Mouse (Mus musculus) embryonic fibroblast, embryonic 13.5 days (primary cell): ENCODE results near the gene Il1rl2. TPM values are rescaled to one million over a fixed set of nuclear protein-coding genes. Genes with fewer than 3 reads are reported as not detected.
"Not testable (repeated sequence)": the region's sequence is repeated elsewhere in the genome, so short reads cannot be mapped to it uniquely, and the experiment has no call there.

Experiments
- H3K27ac ChIP-seq: 2 replicates; pipeline ENCODE4 v1.5.1; 2012; ENCODE audit warnings: low read length, control low read depth, inconsistent platforms; ENCODE audit not compliant: insufficient read depth
- H3K4me1 ChIP-seq: 2 replicates; pipeline ENCODE4 v1.6.1; 2011; ENCODE audit warnings: low read length; ENCODE audit not compliant: control insufficient read depth, insufficient read depth
- H3K4me3 ChIP-seq: 2 replicates; pipeline ENCODE4 v1.5.1; 2011; ENCODE audit warnings: mild to moderate bottlenecking, control low read depth, low read length; ENCODE audit not compliant: insufficient read depth
- CTCF ChIP-seq: IDR thresholded peaks from 2 replicates; pipeline ENCODE4 v1.5.1; 2011; ENCODE audit warnings: mild to moderate bottlenecking, control low read depth, low read length, moderate library complexity, borderline replicate concordance; ENCODE audit not compliant: insufficient read depth
- POLR2A ChIP-seq: IDR thresholded peaks from 2 replicates; pipeline ENCODE4 v1.6.1; 2011; ENCODE audit warnings: low read depth, mild to moderate bottlenecking, control low read depth, low read length, moderate library complexity
- polyA plus RNA-seq: library from polyadenylated mRNA; stranded (reverse); fragments of >200 nt; gene quantifications from 2 replicates; pipeline ENCODE4 v1.2.4, GENCODE M21; 2011; ENCODE audit warnings: low read depth; ENCODE audit not compliant: missing spikeins, insufficient read length

Il1rl2 gene
- polyA plus RNA-seq, 1 experiment, result 48.1 TPM

DNA sequence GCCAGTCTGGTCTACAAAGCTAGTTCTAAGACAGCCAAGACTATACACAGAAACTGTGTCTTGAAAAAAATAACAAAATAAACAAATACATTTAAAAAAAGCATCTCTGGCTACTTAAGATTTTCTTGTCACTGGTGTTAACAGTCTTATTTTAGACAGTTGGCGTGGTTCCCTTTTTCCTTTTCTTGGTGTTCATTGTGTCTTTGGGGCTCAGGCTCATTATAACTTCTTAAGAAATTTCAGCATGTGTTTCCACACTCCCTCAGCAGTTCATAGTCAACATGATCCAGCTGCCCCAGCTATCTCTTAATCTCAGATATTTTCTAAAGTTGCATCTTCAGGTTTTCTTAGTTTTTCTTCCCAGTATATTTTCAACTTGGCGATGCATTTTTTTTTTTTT is 32.2 kb upstream of the Il1rl2 start:
- H3K27ac ChIP-seq, result no peak overlapping the region
- TF ChIP-seq POLR2A (no peak), CTCF (no peak)
- H3K4me3 ChIP-seq, result no peak overlapping the region
- no peaks in the 10 kb centered on the region for H3K4me1 ChIP-seq

DNA sequence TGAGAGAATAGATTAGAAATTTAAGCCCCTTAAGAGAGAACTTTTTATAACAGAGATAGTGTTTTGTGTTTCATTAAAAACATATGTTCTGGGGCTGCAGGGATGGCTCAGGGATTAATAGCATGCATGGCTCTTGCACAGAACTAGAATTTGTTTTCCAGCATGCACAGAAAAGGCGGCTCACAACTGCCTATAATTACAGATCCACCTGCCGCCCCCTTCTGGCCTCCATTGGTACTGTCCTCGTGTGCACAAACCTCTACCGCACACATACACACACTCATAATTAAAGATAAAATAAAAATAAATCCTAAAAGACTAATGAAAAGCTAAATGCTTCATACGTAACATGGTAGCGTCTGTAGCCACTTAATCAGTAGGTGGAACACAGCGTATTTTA is 30.5 kb upstream of the Il1rl2 start:
- no peak for TF ChIP-seq CTCF
- no peak for TF ChIP-seq POLR2A
- no peaks in the 10 kb centered on the region for H3K4me1 ChIP-seq
- H3K4me3 ChIP-seq, result no peak overlapping the region
- H3K27ac ChIP-seq, result no peak overlapping the region

- no peak overlapping the region for H3K4me3 ChIP-seq
- H3K27ac ChIP-seq, result no peak overlapping the region
- no peaks in the 10 kb centered on the region for H3K4me1 ChIP-seq
- TF ChIP-seq POLR2A (no peak), CTCF (no peak)
Measured at GRCm38 (mm10) chr1:40294824-40295223, 29.6 kb upstream of the Il1rl2 start.

DNA sequence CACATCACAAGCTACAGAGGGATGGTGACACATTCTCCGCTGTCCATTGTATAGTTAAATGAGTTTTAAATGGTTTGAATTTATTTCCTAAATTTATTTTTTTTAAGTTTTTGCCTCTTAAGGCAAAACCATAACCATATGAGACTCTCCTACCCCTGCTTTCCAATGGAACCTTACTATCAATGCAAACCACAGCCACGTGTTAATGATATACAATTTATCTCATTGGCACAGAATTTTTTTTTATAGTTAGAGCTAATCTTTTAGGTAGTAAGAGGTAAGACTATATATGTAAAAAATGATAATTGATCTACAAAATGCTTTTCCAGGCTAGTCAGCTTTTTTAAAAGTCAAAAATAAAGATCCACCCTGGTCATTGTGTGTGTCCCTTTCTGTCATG is 26.4 kb upstream of the Il1rl2 start:
- no peak overlapping the region for H3K27ac ChIP-seq
- no peak overlapping the region for H3K4me3 ChIP-seq
- H3K4me1 ChIP-seq, result no peaks in the 10 kb centered on the region
- TF ChIP-seq CTCF (no peak), POLR2A (no peak)

DNA sequence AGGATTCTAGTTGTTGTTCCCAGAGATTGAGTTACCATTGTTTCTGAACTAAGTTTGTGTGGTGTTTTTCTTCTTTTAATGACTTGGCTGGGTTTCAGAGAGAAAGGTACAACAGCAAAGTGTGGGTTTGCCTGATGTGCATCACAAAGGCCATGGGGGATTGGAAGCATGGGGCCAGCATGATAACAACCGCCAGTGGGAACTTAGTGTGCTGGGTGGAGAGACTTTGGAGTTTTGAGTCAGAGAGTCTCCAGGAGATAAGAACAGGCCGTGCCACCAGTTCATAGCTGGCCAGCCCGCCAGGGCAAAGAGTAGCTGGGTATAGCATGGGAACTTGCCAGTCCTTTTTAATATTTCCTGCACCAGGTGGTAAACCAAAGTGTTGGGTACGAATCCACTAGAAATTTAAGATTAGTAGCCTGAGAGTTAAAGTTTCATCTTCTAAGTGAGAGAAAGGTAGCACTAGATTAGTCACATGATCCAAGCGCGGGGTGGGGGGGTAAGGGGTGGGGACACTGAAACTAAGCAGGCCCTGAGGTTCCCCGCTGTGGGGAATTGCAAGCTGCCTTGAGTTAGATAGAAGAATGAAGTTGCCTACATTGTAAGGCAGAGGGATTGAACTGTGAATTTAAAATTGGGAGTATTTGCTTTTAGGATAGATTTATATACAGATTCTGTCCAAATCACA is 21.1 kb upstream of the Il1rl2 start:
- no peaks in the 10 kb centered on the region for H3K4me1 ChIP-seq
- TF ChIP-seq CTCF (no peak), POLR2A (no peak)
- H3K4me3 ChIP-seq, result no peak overlapping the region
- no peak overlapping the region for H3K27ac ChIP-seq

DNA sequence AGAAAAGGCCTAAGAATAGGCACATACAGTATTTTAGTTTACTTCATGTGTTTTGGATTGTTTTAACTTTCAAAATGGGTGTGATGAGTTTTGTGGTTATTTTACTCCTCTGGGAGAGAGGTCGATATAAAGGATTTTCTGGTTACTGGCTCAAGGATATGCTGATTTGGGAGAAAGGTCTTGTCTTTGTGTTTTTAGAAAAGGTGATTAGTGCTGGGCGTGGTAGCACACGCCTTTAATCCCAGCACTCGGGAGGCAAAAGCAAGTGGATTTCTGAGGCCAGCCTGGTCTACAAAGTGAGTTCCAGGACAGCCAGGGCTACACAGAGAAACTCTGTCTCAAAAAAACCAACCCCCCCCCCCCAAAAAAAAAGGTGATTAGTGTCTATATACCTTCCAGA is 20.1 kb upstream of the Il1rl2 start:
- not testable (repeated sequence) for H3K27ac ChIP-seq, H3K4me1 ChIP-seq, H3K4me3 ChIP-seq

GRCm38 (mm10) chr1:40306111-40306510 is 18.3 kb upstream of the Il1rl2 start:
- H3K27ac ChIP-seq, result no peak overlapping the region
- no peak overlapping the region for H3K4me3 ChIP-seq
- no peak for TF ChIP-seq POLR2A
- TF ChIP-seq CTCF, result no peak
- H3K4me1 ChIP-seq, result no peaks in the 10 kb centered on the region

DNA sequence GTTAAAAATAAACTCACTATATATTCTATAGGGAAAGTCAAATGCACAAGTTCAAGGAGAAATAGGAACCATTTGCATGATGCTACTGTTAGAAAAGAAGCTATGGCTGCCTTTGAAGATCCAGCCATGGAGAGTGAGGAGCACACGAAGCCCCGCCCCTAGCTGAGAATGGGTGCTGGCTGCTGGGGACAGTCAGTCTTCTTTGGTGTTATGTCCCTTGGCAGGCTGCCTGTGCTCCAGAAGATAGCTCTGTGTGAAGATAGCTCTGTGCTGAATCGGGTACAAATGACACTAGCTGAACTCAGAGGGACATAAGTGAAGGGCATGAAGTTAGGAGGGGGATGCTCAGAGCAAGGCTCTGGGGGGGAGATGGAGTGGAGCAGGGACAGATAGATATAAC is 13.3 kb upstream of the Il1rl2 start:
- Histone ChIP-seq H3K4me1 (no peaks in the 10 kb centered on the region), H3K27ac (no peak overlapping the region), H3K4me3 (no peak overlapping the region)
- no peak for TF ChIP-seq CTCF

DNA sequence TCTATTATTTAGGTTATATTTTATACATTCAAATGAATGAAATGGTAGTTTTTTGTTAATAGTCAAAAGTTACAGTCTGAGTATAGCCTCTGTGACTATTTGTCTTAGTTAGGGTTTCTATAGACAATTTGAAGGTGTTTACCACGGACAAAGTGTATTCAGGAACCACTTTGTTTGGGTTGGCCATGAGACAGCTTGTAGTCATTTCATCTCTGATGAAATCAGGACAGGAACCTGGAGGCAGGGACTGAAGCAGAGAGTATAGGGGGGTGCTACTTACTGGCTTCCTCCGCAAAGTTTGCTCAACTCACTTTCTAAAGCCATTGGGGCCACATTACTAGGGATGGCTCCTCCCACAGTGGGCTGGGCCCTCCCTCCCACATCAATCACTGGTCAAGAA is 12.8 kb upstream of the Il1rl2 start:
- H3K4me1 ChIP-seq, result no peaks in the 10 kb centered on the region
- no peak overlapping the region for H3K4me3 ChIP-seq
- TF ChIP-seq POLR2A (no peak), CTCF (no peak)
- H3K27ac ChIP-seq, result no peak overlapping the region

DNA sequence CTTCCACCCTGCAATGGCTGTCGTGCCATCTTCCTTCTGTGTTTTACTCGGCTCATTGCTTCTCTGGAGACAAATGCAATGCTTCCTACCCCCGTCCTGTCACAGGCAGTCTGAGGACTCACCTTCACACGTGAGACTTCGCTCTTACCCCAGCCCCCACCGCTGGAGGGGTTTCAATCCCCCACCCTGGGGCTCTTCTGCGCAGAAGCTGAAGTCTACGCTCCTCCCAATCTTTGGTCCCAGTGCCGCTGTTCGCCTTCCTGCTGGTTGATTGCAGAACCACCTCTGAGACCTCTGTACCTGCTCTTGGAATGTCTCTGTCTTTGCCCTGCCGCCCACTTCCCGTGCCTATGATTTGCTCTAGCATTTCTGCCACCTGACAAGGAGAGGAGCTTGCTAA is 10.4 kb upstream of the Il1rl2 start:
- Histone ChIP-seq H3K4me3 (no peak overlapping the region), H3K27ac (no peak overlapping the region), H3K4me1 (no peaks in the 10 kb centered on the region)
- no peak for TF ChIP-seq CTCF
- TF ChIP-seq POLR2A, result no peak

DNA sequence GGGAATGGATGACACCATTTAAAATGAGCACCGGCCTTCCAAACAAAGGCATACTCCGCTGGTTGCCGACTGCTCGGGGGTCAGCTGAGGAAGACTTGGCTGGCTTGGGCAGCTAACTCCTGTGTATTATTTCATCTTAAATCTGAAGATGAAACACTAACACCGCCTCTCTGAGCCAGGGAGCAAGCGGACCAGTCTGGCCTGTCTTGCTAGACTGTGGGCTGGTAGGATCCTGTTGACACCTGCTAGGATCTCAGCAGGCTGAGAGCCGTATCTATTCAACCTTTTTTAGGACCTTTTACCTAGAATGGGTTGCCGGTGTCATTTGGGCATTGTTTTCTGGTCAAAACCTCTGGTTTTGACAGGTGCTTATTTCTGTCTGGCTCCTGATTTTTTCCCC is 6.8 kb upstream of the Il1rl2 start:
- TF ChIP-seq CTCF (no peak), POLR2A (no peak)
- Histone ChIP-seq H3K4me3 (no peak overlapping the region), H3K4me1 (no peaks in the 10 kb centered on the region), H3K27ac (no peak overlapping the region)
